Mouse (Mus musculus) stomach, embryonic 16.5 days (tissue): ENCODE data around the gene Mars. TPM values are rescaled to one million over a fixed set of nuclear protein-coding genes. Genes with fewer than 3 reads are reported as not detected.
"Not testable (repeated sequence)": the region's sequence is repeated elsewhere in the genome, so short reads cannot be mapped to it uniquely, and the experiment has no call there.

ENCODE experiments used
- ATAC-seq: fragments of 200-750 bp; cut with Nextera tagmentation; 2 replicates; pipeline ENCODE4 v1.8.0; 2017; ENCODE audit warnings: moderate number of reproducible peaks, moderate TSS enrichment; ENCODE audit not compliant: insufficient read depth, low FRiP score
- H3K27ac ChIP-seq: fragments of 300-500 bp; sonication (generic); 2 replicates; pipeline ENCODE4 v1.5.1; 2014; ENCODE audit warnings: low read length
- H3K27me3 ChIP-seq: fragments of 300-500 bp; sonication (generic); 2 replicates; pipeline ENCODE4 v1.6.1; 2014; ENCODE audit warnings: low read length, control low read depth, mixed read lengths; ENCODE audit not compliant: control insufficient read depth, insufficient read depth
- H3K36me3 ChIP-seq: fragments of 300-500 bp; sonication (generic); 2 replicates; pipeline ENCODE4 v1.6.1; 2014; ENCODE audit warnings: low read length; ENCODE audit not compliant: control insufficient read depth, insufficient read depth
- H3K4me1 ChIP-seq: fragments of 300-500 bp; sonication (generic); 2 replicates; pipeline ENCODE4 v1.6.1; 2014; ENCODE audit warnings: low read length, control low read depth, mixed read lengths; ENCODE audit not compliant: control insufficient read depth, insufficient read depth
- H3K4me2 ChIP-seq: fragments of 300-500 bp; sonication (generic); 2 replicates; pipeline ENCODE4 v1.6.1; 2014; ENCODE audit warnings: low read depth, low read length, mixed read lengths
- H3K4me3 ChIP-seq: fragments of 300-500 bp; sonication (generic); replicated peaks from 2 replicates; pipeline ENCODE4 v1.5.1; 2014; ENCODE audit warnings: mild to moderate bottlenecking, low read length
- H3K9ac ChIP-seq: fragments of 300-500 bp; sonication (generic); 2 replicates; pipeline ENCODE4 v1.6.1; 2014; ENCODE audit warnings: low read length
- H3K9me3 ChIP-seq: fragments of 300-500 bp; sonication (generic); replicated peaks from 2 replicates; pipeline ENCODE4 v1.6.1; 2016; ENCODE audit warnings: low read length, control low read depth; ENCODE audit not compliant: control insufficient read depth
- WGBS: fragments of 180-500 bp; shearing (Covaris S2); extraction: QIAGEN DNeasy Blood & Tissue Kit; methylation state at CpG from one replicate; pipeline ENCODE4 v1.1.7; 2014; 5-methylcytosine and 5-hydroxymethylcytosine counted together
- polyA plus RNA-seq: library from polyadenylated mRNA; unstranded; fragments of >200 nt; fragmentation: Nextera tagmentation; extraction: Ambion mirVana; gene quantifications from 2 replicates; pipeline ENCODE4 v1.2.1, GENCODE M21; 2015

Gene Mars
- polyA plus RNA-seq, 1 experiment from 2014 or later, result 104 TPM

GRCm38 (mm10) chr10:127321621-127322020 is 10.0 kb upstream of the Mars start, which contains the start of gene Arhgap9:
Arhgap9 (plus strand) TSS chr10:127321964.
- Histone ChIP-seq H3K27me3 (peaks cover 6% of the 10 kb centered on the region; the same call in 1 of the 2 replicates), H3K9me3 (no peaks in the 10 kb centered on the region), H3K4me2 (no peak within 1 kb of the TSS), H3K36me3 (no peaks in the 10 kb centered on the region), H3K4me3 (no peak within 1 kb of the TSS), H3K27ac (no peak within 1 kb of the TSS; the same call in 1 of the 2 replicates), H3K4me1 (peaks cover 7% of the 10 kb centered on the region), H3K9ac (no peak within 1 kb of the TSS)
- no peak for ATAC-seq
- WGBS, result 69% methylated on average over 3 of the region's 3 CpGs

DNA sequence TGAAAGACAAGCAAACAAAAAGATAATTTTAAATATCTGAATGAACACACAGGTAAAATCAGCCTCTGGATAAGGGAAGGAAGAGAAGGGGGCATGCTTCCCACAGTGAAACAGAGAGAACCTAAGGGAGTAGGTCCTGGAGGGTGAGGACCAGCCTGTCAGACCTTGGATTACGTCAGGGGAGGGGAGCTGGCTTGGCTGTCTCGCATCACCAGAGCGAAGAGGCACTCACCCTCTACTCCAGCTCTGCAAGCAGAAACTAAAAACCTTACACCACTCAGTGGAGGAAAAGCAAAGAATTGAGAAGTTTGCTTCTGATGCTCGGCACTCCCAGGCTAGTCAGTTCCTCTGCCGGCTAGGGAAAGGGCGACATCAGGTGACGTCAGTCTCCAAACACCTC is 8.4 kb upstream of the Mars start:
- ATAC-seq, result no peak
- H3K4me2 ChIP-seq, result no peak overlapping the region
- 75% methylated on average over 7 of the region's 7 CpGs for WGBS
- H3K9ac ChIP-seq, result no peak overlapping the region
- no peaks in the 10 kb centered on the region for H3K4me1 ChIP-seq
- no peak overlapping the region for H3K27ac ChIP-seq
- H3K4me3 ChIP-seq, result no peak overlapping the region
- no peaks in the 10 kb centered on the region for H3K36me3 ChIP-seq
- H3K9me3 ChIP-seq, result no peaks in the 10 kb centered on the region
- no peaks in the 10 kb centered on the region for H3K27me3 ChIP-seq

DNA sequence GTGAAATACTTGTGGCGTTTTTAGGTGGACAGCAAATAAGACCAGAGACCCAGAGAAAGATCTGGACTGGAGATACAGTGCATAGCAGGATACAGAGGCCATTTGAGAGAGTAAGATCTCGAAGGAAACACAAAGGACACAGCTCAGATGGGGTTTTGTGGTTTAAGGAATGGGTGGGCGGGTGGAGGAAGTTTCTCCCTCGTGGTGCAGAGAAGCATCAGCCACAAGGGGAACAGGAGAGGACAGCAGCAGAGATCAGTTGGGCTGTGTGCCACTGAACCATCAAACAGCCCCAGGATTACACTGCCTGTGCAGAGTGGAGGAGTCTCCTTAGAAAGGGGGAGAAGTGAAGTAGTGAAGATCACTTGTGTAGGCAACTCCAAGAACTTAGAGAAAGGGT is 6.4 kb upstream of the Mars start:
- Histone ChIP-seq H3K9ac (no peak overlapping the region), H3K27me3 (no peaks in the 10 kb centered on the region), H3K4me2 (no peak overlapping the region), H3K36me3 (no peaks in the 10 kb centered on the region), H3K4me3 (no peak overlapping the region), H3K27ac (no peak overlapping the region), H3K4me1 (no peaks in the 10 kb centered on the region), H3K9me3 (no peaks in the 10 kb centered on the region)
- ATAC-seq, result no peak
- 46% methylated on average over 4 of the region's 4 CpGs for WGBS

DNA sequence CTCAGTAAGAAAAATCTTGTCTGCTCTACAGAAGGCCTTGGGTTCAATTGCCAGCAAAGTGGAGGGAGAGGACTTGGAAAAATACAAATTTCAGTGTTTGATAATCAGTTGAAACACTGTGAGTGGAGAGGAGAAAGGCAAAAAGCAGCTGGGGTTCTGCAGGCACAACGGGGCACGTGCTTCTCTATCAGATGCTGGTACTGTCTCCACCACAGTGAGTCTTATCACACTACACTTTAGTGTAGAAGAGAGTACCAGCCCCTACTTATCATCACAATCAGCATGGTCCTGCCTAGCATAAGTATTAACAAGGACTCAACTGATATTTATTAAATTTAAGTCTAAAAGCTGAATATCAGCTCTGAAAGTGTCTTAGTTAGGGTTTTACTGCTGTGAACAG is 5.7 kb upstream of the Mars start:
- no peaks in the 10 kb centered on the region for H3K27me3 ChIP-seq
- no peak for ATAC-seq
- H3K4me3 ChIP-seq, result no peak overlapping the region
- H3K4me1 ChIP-seq, result 0 out of 2 replicates have a peak, but pooled peaks cover 2% of the 10 kb centered on the region
- H3K36me3 ChIP-seq, result no peaks in the 10 kb centered on the region
- no peak overlapping the region for H3K4me2 ChIP-seq
- H3K9ac ChIP-seq, result no peak overlapping the region
- 80% methylated on average over 2 of the region's 2 CpGs for WGBS
- no peaks in the 10 kb centered on the region for H3K9me3 ChIP-seq
- H3K27ac ChIP-seq, result no peak overlapping the region

DNA sequence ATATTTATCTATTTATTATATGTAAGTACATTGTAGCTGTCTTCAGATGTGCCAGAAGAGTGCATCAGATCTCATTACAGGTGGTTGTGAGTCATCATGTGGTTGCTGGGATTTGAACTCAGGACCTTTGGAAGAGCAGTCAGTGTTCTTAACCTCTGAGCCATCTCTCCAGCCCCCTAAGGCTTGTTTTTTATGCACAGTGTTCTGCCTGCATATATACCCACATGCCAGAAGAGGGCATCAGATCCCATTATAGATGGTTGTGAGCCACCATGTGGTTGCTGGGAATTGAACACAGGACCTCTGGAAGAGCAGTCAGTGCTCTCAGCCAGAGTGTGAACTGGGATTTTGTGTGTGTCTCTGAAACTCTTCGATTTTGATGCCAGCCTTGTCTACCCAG is 3.4 kb upstream of the Mars start:
- WGBS, result 78% methylated on average over 1 of the region's 1 CpGs

GRCm38 (mm10) chr10:127313516-127313915 is 1.9 kb upstream of the Mars start:
- ATAC-seq, H3K27ac ChIP-seq, H3K4me2 ChIP-seq, H3K4me3 ChIP-seq, H3K9ac ChIP-seq, H3K9me3 ChIP-seq, H3K36me3 ChIP-seq, H3K27me3 ChIP-seq: not testable (repeated sequence)
- WGBS, result 84% methylated on average over 5 of the region's 5 CpGs
- H3K4me1 ChIP-seq, result peaks cover 10% of the 10 kb centered on the region; the same call in 1 of the 2 replicates

More for the DNA sequence above, 3.4 kb upstream of the Mars start:
- not testable (repeated sequence) for ATAC-seq, H3K36me3 ChIP-seq, H3K9me3 ChIP-seq, H3K4me3 ChIP-seq, H3K27ac ChIP-seq, H3K27me3 ChIP-seq, H3K9ac ChIP-seq, H3K4me2 ChIP-seq
- peaks cover 10% of the 10 kb centered on the region; the same call in 1 of the 2 replicates for H3K4me1 ChIP-seq

DNA sequence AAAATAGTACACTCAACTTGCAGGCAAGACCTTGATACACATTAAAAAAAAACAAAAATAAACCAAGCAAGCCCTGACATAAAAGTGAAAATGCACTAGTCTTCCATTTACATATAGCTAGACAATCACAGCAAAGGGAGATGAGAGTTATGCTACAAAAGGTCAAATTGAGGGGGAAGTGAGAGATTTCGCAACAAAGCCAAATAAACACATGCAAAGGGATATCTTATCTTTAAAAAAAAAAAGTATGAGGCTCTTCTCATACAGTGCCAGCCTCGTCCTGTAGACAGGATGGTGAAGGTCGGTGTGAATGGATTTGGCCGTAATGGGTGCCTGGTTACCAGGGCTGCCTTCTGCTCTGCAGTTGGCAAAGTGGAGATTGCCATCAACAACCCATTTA is 1.3 kb upstream of the Mars start:
- H3K27me3 ChIP-seq, result no peaks in the 10 kb centered on the region
- no peaks in the 10 kb centered on the region for H3K9me3 ChIP-seq
- ATAC-seq, result no peak
- H3K9ac ChIP-seq, result no peak overlapping the region
- H3K4me2 ChIP-seq, result no peak overlapping the region
- H3K4me1 ChIP-seq, result peaks cover 10% of the 10 kb centered on the region; the same call in 1 of the 2 replicates
- H3K4me3 ChIP-seq, result no peak overlapping the region
- 0 out of 2 replicates have a peak, but pooled peaks cover 10% of the 10 kb centered on the region for H3K36me3 ChIP-seq
- 71% methylated on average over 4 of the region's 4 CpGs for WGBS
- no peak overlapping the region for H3K27ac ChIP-seq

DNA sequence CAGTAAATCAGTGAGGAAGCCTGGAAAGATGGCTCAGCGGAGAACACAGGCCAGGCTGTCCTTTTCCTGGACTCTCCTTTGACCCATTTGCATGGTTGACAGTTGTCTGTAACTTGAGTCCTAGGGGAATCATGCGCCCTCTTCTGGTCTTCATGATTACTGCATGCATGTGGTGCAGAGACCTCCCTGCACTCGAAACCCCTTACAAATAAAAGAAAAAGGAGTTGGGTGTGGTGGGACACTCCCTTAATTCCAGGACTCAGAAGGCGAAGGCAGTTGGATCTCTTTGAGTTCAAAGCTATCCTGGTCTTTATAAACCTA is 730 bp upstream of the Mars start:
- Histone ChIP-seq H3K27ac (peak overlapping the region; percentile 86), H3K4me3 (peak overlapping the region; percentile 76), H3K9me3 (no peaks in the 10 kb centered on the region), H3K9ac (peak overlapping the region; percentile 72), H3K4me2 (peak overlapping the region; percentile 61), H3K4me1 (peaks cover 10% of the 10 kb centered on the region; the same call in 1 of the 2 replicates), H3K27me3 (no peaks in the 10 kb centered on the region), H3K36me3 (0 out of 2 replicates have a peak, but pooled peaks cover 10% of the 10 kb centered on the region)
- peak; percentile 27; the same call in 1 of the 2 replicates for ATAC-seq
- under 1% methylated on average over 4 of the region's 4 CpGs for WGBS

DNA sequence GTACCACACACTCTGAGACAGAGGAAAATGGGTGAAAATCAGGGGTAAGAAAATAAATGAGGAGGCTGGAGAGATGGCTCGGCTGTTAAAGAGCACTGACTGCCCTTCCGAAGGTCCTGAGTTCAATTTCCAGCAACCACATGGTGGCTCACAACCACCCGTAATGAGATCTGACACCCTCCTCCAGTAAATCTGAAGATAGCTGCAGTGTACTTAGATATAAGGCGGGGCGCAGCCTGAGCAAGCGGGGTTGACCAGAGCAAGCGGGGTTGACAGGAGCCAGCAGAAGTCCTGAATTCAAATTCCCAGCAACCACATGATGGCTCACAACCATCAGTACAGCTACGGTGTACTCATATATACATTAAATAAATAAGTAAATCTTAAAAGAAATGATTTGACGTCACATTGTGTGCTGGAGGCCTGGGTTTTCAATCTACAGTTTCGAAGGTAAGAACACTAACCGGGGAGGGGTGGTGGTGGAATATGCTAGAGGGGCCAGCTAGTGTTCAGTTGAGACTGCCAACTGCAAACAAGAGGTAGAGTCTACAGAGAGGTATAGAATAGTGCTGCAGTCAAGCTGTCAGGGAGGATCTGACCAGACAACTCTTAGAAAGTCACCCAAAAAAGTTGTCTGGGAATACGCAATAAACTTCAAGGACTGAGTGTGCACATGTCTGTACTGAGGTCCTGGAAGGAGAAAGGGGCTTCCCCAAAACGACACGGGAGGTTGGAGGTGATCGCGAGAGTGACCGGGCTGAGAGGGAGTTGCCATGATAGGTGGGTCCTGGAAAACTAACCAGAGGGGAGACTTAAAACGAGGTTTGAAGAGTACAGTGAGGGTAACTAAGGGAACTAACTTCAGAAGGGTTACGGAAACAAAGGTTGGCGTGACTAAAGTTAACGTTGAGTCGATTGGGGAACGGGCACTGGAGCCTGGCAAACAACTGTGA is 787 bp downstream of the Mars start:
- peak overlapping the region; percentile 66 for H3K27ac ChIP-seq
- WGBS, result 31% methylated on average over 23 of the region's 23 CpGs
- peak; percentile 30; the same call in 1 of the 2 replicates for ATAC-seq
- peak overlapping the region; percentile 76 for H3K4me3 ChIP-seq
- H3K9me3 ChIP-seq, result no peaks in the 10 kb centered on the region
- H3K4me1 ChIP-seq, result peaks cover 10% of the 10 kb centered on the region; the same call in 1 of the 2 replicates
- H3K4me2 ChIP-seq, result peak overlapping the region; percentile 85
- no peaks in the 10 kb centered on the region for H3K27me3 ChIP-seq
- peak overlapping the region; percentile 91 for H3K9ac ChIP-seq
- peaks cover 17% of the 10 kb centered on the region; the same call in 1 of the 2 replicates for H3K36me3 ChIP-seq
